Mouse (Mus musculus): ENCODE results near the gene Akap13. TPM values are rescaled to one million over a fixed set of nuclear protein-coding genes. Genes with fewer than 3 reads are reported as not detected.
A peak's percentile ranks its signal among the peaks of the same experiment; 100 is the strongest.

Gene Akap13
- polyA plus RNA-seq, 1 experiment: 5.4 TPM

- TF ChIP-seq CTCF (IDR thresholded peaks at IDR 0.05; ENCODE audit: borderline replicate concordance, insufficient read depth, low read depth, low read length) (no peak), POLR2A (IDR thresholded peaks at IDR 0.05; ENCODE audit: borderline replicate concordance, insufficient read depth, low read length) (no peak)
- no peaks in the 10 kb centered on the region for H3K4me1 ChIP-seq (ENCODE audit: control insufficient read depth, insufficient read depth, low read length)
- no peaks in the 10 kb centered on the region for H3K27me3 ChIP-seq (ENCODE audit: control insufficient read depth, insufficient read depth, low read length)
- H3K27ac ChIP-seq (ENCODE audit: insufficient read depth, low read length): no peak overlapping the region
- H3K4me3 ChIP-seq (replicated peaks; ENCODE audit: insufficient read depth, low read depth, low read length): no peak overlapping the region
- WGBS: 52% methylated on average over 4 of the region's 4 CpGs
- DNase-seq: no peak
Measured at GRCm38 (mm10) chr7:75415166-75415881, 40.0 kb upstream of the Akap13 start.

DNA sequence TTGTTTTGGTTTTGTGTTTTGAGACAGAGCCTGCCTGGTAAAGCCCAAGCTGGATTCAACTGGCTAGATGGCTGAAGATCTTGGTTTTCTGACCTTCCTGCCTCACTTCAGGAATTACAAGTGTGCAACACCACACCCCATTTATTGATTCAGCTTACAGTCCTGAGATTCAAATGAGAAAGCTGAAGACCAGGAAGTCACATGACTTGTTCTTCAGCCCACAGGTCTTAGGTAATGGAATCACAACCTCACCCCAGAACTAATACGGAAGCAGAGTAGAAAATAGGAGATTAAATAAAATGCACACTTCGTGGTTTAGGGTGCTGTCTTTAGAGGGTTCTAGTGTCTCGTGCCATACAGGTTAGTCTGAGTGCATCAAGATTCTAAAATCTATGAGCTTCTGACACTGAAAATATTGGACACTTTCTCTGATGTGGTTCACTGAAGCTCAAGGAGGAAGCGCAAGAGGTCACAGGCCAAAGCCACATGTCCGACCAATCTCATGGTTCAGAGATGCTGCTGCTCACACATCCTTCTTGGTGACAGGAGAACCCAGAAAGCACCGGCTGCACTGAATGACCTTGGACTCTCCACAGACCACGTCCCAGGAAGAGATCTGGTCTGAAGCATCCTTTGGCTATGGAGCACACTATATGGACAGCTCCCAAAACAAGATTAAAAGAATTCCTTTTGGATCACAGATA is 39.3 kb upstream of the Akap13 start:
- Histone ChIP-seq H3K27ac (ENCODE audit: insufficient read depth, low read length) (no peak overlapping the region), H3K4me3 (replicated peaks; ENCODE audit: insufficient read depth, low read depth, low read length) (no peak overlapping the region), H3K4me1 (ENCODE audit: control insufficient read depth, insufficient read depth, low read length) (no peaks in the 10 kb centered on the region), H3K27me3 (ENCODE audit: control insufficient read depth, insufficient read depth, low read length) (no peaks in the 10 kb centered on the region)
- TF ChIP-seq CTCF (IDR thresholded peaks at IDR 0.05; ENCODE audit: borderline replicate concordance, insufficient read depth, low read depth, low read length) (no peak), POLR2A (IDR thresholded peaks at IDR 0.05; ENCODE audit: borderline replicate concordance, insufficient read depth, low read length) (no peak)
- DNase-seq: no peak
- 81% methylated on average over 7 of the region's 7 CpGs for WGBS

GRCm38 (mm10) chr7:75420927-75421326 is 34.4 kb upstream of the Akap13 start:
- no peaks in the 10 kb centered on the region for H3K4me1 ChIP-seq (ENCODE audit: control insufficient read depth, insufficient read depth, low read length)
- no peak overlapping the region for H3K27ac ChIP-seq (ENCODE audit: insufficient read depth, low read length)
- H3K27me3 ChIP-seq (ENCODE audit: control insufficient read depth, insufficient read depth, low read length): no peaks in the 10 kb centered on the region
- no peak for TF ChIP-seq CTCF (IDR thresholded peaks at IDR 0.05; ENCODE audit: borderline replicate concordance, insufficient read depth, low read depth, low read length)
- no peak for TF ChIP-seq POLR2A (IDR thresholded peaks at IDR 0.05; ENCODE audit: borderline replicate concordance, insufficient read depth, low read length)
- H3K4me3 ChIP-seq (replicated peaks; ENCODE audit: insufficient read depth, low read depth, low read length): no peak overlapping the region
- DNase-seq: no peak
- WGBS: 90% methylated on average over 2 of the region's 2 CpGs

GRCm38 (mm10) chr7:75424121-75424520 is 31.2 kb upstream of the Akap13 start:
- Histone ChIP-seq H3K27ac (ENCODE audit: insufficient read depth, low read length) (no peak overlapping the region), H3K4me1 (ENCODE audit: control insufficient read depth, insufficient read depth, low read length) (no peaks in the 10 kb centered on the region), H3K27me3 (ENCODE audit: control insufficient read depth, insufficient read depth, low read length) (no peaks in the 10 kb centered on the region), H3K4me3 (replicated peaks; ENCODE audit: insufficient read depth, low read depth, low read length) (no peak overlapping the region)
- TF ChIP-seq POLR2A (IDR thresholded peaks at IDR 0.05; ENCODE audit: borderline replicate concordance, insufficient read depth, low read length): no peak
- TF ChIP-seq CTCF (IDR thresholded peaks at IDR 0.05; ENCODE audit: borderline replicate concordance, insufficient read depth, low read depth, low read length): no peak
- DNase-seq: no peak
- WGBS: 67% methylated on average over 7 of the region's 7 CpGs

DNA sequence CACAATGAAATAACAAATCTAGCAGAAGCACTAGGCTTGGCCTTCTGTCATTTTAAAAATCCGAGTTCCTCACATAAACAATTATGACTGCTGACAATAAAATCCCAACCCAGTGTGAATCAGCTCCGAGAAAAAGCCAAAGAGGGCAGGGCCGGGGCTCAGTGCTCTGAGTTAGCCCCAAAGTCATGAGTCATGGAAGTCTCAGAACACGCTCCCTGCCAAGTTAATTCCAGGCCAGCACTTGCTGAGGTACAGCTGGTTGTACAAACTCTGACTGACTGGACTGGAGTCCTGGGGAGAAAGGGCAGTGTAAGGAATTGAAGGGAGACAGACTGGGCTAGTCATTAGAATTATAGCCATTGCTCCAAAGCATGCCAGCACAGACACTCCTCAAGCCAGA is 28.0 kb upstream of the Akap13 start:
- Histone ChIP-seq H3K4me3 (replicated peaks; ENCODE audit: insufficient read depth, low read depth, low read length) (no peak overlapping the region), H3K4me1 (ENCODE audit: control insufficient read depth, insufficient read depth, low read length) (no peaks in the 10 kb centered on the region), H3K27me3 (ENCODE audit: control insufficient read depth, insufficient read depth, low read length) (no peaks in the 10 kb centered on the region), H3K27ac (ENCODE audit: insufficient read depth, low read length) (no peak overlapping the region)
- TF ChIP-seq POLR2A (IDR thresholded peaks at IDR 0.05; ENCODE audit: borderline replicate concordance, insufficient read depth, low read length) (no peak), CTCF (IDR thresholded peaks at IDR 0.05; ENCODE audit: borderline replicate concordance, insufficient read depth, low read depth, low read length) (no peak)
- 12% methylated on average over 4 of the region's 4 CpGs for WGBS
- DNase-seq: peak; percentile 35 to 63

DNA sequence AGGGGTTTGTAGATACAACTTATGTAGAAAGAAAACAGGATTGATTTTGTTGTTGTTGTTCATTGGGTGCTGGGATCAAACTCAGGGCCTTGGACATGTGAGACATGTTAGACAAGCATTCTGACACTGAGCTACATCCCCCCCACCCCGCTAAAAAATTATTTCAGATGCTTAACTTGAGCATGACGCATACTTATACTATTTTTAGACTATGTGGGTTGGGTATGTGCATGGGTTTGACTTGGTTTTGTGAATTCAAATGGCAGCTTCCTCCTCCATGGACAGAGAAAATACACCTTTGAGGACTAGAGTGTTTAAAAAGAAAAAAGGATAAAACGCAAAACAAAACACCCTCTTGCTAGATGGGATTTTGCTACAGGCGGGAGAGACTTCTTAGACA is 26.4 kb upstream of the Akap13 start:
- no peak for DNase-seq
- no peak for TF ChIP-seq POLR2A (IDR thresholded peaks at IDR 0.05; ENCODE audit: borderline replicate concordance, insufficient read depth, low read length)
- TF ChIP-seq CTCF (IDR thresholded peaks at IDR 0.05; ENCODE audit: borderline replicate concordance, insufficient read depth, low read depth, low read length): no peak
- WGBS: 89% methylated on average over 4 of the region's 4 CpGs
- Histone ChIP-seq H3K4me3 (replicated peaks; ENCODE audit: insufficient read depth, low read depth, low read length) (no peak overlapping the region), H3K27ac (ENCODE audit: insufficient read depth, low read length) (no peak overlapping the region), H3K27me3 (ENCODE audit: control insufficient read depth, insufficient read depth, low read length) (no peaks in the 10 kb centered on the region), H3K4me1 (ENCODE audit: control insufficient read depth, insufficient read depth, low read length) (no peaks in the 10 kb centered on the region)

GRCm38 (mm10) chr7:75430550-75430949 is 24.8 kb upstream of the Akap13 start:
- DNase-seq: no peak
- no peaks in the 10 kb centered on the region for H3K4me1 ChIP-seq (ENCODE audit: control insufficient read depth, insufficient read depth, low read length)
- no peak overlapping the region for H3K27ac ChIP-seq (ENCODE audit: insufficient read depth, low read length)
- H3K27me3 ChIP-seq (ENCODE audit: control insufficient read depth, insufficient read depth, low read length): no peaks in the 10 kb centered on the region
- TF ChIP-seq CTCF (IDR thresholded peaks at IDR 0.05; ENCODE audit: borderline replicate concordance, insufficient read depth, low read depth, low read length) (no peak), POLR2A (IDR thresholded peaks at IDR 0.05; ENCODE audit: borderline replicate concordance, insufficient read depth, low read length) (no peak)
- 67% methylated on average over 2 of the region's 2 CpGs for WGBS
- H3K4me3 ChIP-seq (replicated peaks; ENCODE audit: insufficient read depth, low read depth, low read length): no peak overlapping the region

DNA sequence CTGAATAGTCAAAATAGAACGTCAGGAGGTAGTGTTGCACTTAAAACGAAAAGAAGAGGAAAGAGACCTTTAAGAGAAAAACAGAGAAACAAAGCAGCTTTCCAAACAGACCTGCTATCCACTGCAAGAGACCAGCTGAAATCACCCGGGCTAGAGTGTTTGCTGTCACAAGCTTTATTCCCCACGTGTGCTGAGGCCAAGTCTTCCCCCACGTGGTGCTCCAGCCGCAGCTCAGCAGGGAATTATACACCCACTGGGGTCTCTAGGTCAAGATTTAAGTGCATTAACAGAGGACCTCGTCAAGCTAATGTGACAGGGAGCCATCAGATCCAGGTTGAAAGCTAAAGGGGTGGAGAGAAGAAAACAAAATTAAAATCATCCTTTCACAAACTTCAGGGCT is 24.3 kb upstream of the Akap13 start:
- WGBS: 29% methylated on average over 7 of the region's 7 CpGs
- Histone ChIP-seq H3K4me1 (ENCODE audit: control insufficient read depth, insufficient read depth, low read length) (no peaks in the 10 kb centered on the region), H3K4me3 (replicated peaks; ENCODE audit: insufficient read depth, low read depth, low read length) (no peak overlapping the region), H3K27me3 (ENCODE audit: control insufficient read depth, insufficient read depth, low read length) (no peaks in the 10 kb centered on the region), H3K27ac (ENCODE audit: insufficient read depth, low read length) (no peak overlapping the region)
- no peak for TF ChIP-seq CTCF (IDR thresholded peaks at IDR 0.05; ENCODE audit: borderline replicate concordance, insufficient read depth, low read depth, low read length)
- no peak for DNase-seq

Measured in cerebellum, adult 2 months (tissue).